Mouse (Mus musculus) kidney, adult 2 months (tissue): Measurements from ENCODE around the gene Mef2c.

Experiments used
- CTCF ChIP-seq: fragments of 200-500 bp; conservative IDR thresholded peaks from 2 replicates; pipeline ENCODE4 v1.5.1; 2011; ENCODE audit warnings: low read depth, mild to moderate bottlenecking, control low read depth, low read length, moderate library complexity, mixed read lengths; ENCODE audit not compliant: insufficient read depth, insufficient read length
- POLR2A ChIP-seq: fragments of 200-500 bp; IDR thresholded peaks from one replicate; pipeline ENCODE4 v1.6.1; 2011; ENCODE audit warnings: low read depth, low read length, control low read depth

DNA sequence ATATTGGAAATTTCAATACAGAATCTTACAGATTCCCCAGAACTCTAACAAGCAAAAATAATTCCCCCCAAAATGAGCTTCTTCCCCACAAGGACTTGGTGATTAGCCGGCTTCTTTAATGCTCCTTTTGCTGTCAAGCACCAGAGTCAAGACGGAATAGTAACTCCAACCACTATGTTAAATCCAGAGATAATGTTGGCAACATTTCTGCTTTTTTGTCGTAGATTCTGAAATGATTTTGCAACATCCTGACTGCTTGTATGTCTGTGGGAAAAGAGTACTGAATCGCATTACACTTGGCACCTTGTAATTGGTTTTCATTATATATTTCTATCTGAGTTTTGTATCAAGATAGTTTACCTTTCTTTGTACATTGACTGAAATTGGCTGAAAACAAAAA lies 120.8 kb downstream of the Mef2c start:
- TF ChIP-seq CTCF (no peak), POLR2A (no peak)
